Mouse (Mus musculus) forebrain, embryonic 11.5 days (tissue): ENCODE data around the gene Ly6g6d. TPM values are rescaled to one million over a fixed set of nuclear protein-coding genes. Genes with fewer than 3 reads are reported as not detected.

Experiments
- ATAC-seq: fragments of 200-750 bp; cut with Nextera tagmentation; replicated peaks from 2 replicates; pipeline ENCODE4 v1.8.0; 2017; ENCODE audit warnings: moderate TSS enrichment; ENCODE audit not compliant: low FRiP score
- DNase-seq: peaks from one replicate; pipeline ENCODE4 v3.0.0-alpha.2; 2017; ENCODE audit warnings: low spot score
- H3K27ac ChIP-seq: fragments of 300-500 bp; sonication (generic); 2 replicates; pipeline ENCODE4 v1.5.1; 2014; ENCODE audit warnings: low read depth, low read length
- H3K27me3 ChIP-seq: fragments of 300-500 bp; sonication (generic); 2 replicates; pipeline ENCODE4 v1.6.1; 2014; ENCODE audit warnings: mild to moderate bottlenecking, low read length, mixed read lengths; ENCODE audit not compliant: control insufficient read depth, insufficient read depth
- H3K36me3 ChIP-seq: fragments of 300-500 bp; sonication (generic); 2 replicates; pipeline ENCODE4 v1.6.1; 2014; ENCODE audit warnings: mild to moderate bottlenecking, low read length, moderate library complexity, mixed read lengths; ENCODE audit not compliant: control insufficient read depth, insufficient read depth
- H3K4me1 ChIP-seq: fragments of 300-500 bp; sonication (generic); replicated peaks from 2 replicates; pipeline ENCODE4 v1.6.1; 2014; ENCODE audit warnings: low read length, mixed read lengths; ENCODE audit not compliant: control insufficient read depth, insufficient read depth
- H3K4me2 ChIP-seq: fragments of 300-500 bp; sonication (generic); 2 replicates; pipeline ENCODE4 v1.6.1; 2014; ENCODE audit warnings: low read depth, mild to moderate bottlenecking, low read length, moderate library complexity, mixed read lengths; ENCODE audit not compliant: severe bottlenecking
- H3K4me3 ChIP-seq: fragments of 300-500 bp; sonication (generic); 2 replicates; pipeline ENCODE4 v1.5.1; 2014; ENCODE audit warnings: low read depth, low read length
- H3K9ac ChIP-seq: fragments of 300-500 bp; sonication (generic); 2 replicates; pipeline ENCODE4 v1.6.1; 2014; ENCODE audit warnings: low read length
- H3K9me3 ChIP-seq: fragments of 300-500 bp; sonication (generic); 2 replicates; pipeline ENCODE4 v1.6.1; 2016; ENCODE audit warnings: low read length, mixed read lengths; ENCODE audit not compliant: control insufficient read depth
- WGBS: fragments of 180-500 bp; shearing (Covaris S2); extraction: QIAGEN DNeasy Blood & Tissue Kit; methylation state at CpG from one replicate; pipeline ENCODE4 v1.1.7; 2014; 5-methylcytosine and 5-hydroxymethylcytosine counted together
- polyA plus RNA-seq: library from polyadenylated mRNA; unstranded; fragments of >200 nt; fragmentation: Nextera tagmentation; extraction: Ambion mirVana; gene quantifications from 2 replicates; pipeline ENCODE4 v1.2.1, GENCODE M21; 2014

The Ly6g6d gene
- polyA plus RNA-seq, 1 experiment from 2014 or later, result 1.8 TPM

DNA sequence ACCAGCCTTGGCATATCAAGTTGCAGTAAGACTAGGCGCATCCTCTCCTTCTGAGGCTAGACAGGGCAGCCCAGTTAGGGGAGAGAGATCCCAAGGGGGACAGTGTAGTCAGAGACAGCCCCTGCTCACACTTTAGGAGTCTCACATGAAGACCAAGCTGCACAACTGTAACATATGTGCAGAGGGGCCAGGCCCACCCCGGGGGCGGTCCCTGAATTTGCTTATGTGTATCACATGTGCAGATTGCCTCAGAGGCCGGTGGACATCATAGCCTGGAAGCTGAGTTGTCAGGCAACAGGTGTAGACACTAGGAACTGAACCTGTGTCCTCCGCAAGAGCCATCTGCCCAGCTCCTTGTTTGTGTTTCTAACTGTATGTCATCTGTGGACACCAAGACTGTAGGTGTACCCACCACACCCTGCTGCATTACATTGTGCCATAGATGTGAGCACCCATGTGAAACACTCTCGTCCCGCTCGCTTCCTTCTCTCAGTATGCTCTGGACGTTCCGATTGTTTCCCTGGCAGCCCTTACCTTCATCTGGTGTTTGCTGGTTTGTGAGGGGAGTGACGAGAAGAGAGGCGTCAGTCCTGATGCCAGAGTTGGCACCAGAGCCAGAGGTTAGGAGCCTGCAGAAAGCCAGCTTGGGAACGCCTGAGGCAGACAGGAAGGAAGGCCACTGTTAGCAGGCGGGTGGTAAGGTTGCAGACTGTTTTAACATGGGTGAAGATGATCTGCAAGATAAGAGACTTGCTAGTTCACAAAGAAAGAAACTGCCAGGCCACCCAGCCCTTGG, 14.7 kb upstream of the Ly6g6d start:
- ATAC-seq, result no peak
- H3K36me3 ChIP-seq, result no peaks in the 10 kb centered on the region; the same call in 1 of the 2 replicates
- H3K9me3 ChIP-seq, result no peaks in the 10 kb centered on the region
- no peak overlapping the region for H3K4me2 ChIP-seq
- peaks cover 6% of the 10 kb centered on the region; the same call in 1 of the 2 replicates for H3K4me1 ChIP-seq
- no peak for DNase-seq
- no peaks in the 10 kb centered on the region for H3K27me3 ChIP-seq
- H3K9ac ChIP-seq, result no peak overlapping the region
- WGBS, result 90% methylated on average over 14 of the region's 14 CpGs
- H3K4me3 ChIP-seq, result no peak overlapping the region
- H3K27ac ChIP-seq, result no peak overlapping the region

- 80% methylated on average over 8 of the region's 8 CpGs for WGBS
- peaks cover 6% of the 10 kb centered on the region; the same call in 1 of the 2 replicates for H3K4me1 ChIP-seq
- H3K9ac ChIP-seq, result peak overlapping the region; percentile 90
- H3K36me3 ChIP-seq, result no peaks in the 10 kb centered on the region; the same call in 1 of the 2 replicates
- H3K9me3 ChIP-seq, result no peaks in the 10 kb centered on the region
- peak overlapping the region; percentile 67 for H3K4me2 ChIP-seq
- H3K27ac ChIP-seq, result no peak overlapping the region
- ATAC-seq (no peak), DNase-seq (no peak)
- peak overlapping the region; percentile 60 for H3K4me3 ChIP-seq
- no peaks in the 10 kb centered on the region for H3K27me3 ChIP-seq
Measured at GRCm38 (mm10) chr17:35090166-35090932, 12.5 kb upstream of the Ly6g6d start.

DNA sequence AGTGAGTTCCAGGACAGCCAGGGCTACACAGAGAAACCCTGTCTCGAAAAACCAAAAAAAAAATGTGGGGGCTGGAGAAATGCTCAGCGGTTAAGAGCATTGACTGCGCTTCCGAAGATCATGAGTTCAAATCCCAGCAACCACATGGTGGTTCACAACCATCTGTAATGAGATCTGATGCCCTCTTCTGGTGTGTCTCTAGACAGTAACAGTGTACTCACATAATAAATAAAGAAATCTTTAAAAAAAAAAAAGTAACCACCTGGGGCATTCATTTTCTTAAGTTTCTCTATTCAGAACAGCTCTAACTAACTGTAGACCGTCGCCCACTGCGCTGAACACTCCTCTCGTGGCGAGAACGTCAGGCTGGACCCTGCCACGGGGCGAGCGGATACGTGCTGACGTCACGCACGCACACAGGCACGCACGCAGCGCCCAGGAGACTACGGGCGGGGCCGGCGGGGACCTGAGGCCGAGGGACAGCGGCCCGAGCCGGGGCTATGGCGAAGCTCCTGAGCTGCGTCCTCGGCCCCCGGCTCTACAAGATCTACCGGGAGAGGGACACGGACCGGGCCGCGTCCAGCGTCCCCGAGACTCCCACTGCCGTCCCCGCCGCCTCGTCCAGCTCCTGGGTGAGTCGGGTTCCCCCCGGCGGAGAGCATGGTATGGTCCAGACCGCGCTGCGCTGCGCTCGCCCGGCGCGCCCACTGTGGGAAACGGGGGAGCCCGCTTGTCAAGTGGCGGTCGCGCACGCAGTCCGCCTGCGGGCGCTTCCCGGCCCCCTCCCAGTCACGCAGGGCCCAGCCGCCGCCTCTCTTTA, 11.2 kb upstream of the Ly6g6d start, which contains the start of gene Abhd16a:
TSS of gene Abhd16a (plus strand) at position 439 of the 820 bp plus-strand sequence.
- Histone ChIP-seq H3K4me2 (peak within 1 kb of the TSS; percentile 67), H3K27me3 (no peaks in the 10 kb centered on the region), H3K27ac (peak within 1 kb of the TSS; percentile 93), H3K9me3 (no peaks in the 10 kb centered on the region), H3K9ac (peak within 1 kb of the TSS; percentile 90), H3K4me1 (peaks cover 6% of the 10 kb centered on the region; the same call in 1 of the 2 replicates), H3K36me3 (no peaks in the 10 kb centered on the region; the same call in 1 of the 2 replicates), H3K4me3 (peak within 1 kb of the TSS; percentile 60)
- 3% methylated on average over 63 of the region's 67 CpGs for WGBS
- peak; percentile 96 for DNase-seq
- ATAC-seq, result peak; percentile 98

- H3K4me1 ChIP-seq, result peaks cover 6% of the 10 kb centered on the region; the same call in 1 of the 2 replicates
- DNase-seq, result no peak
- no peak overlapping the region for H3K4me2 ChIP-seq
- H3K4me3 ChIP-seq, result no peak overlapping the region
- no peak overlapping the region for H3K27ac ChIP-seq
- H3K36me3 ChIP-seq, result no peaks in the 10 kb centered on the region; the same call in 1 of the 2 replicates
- no peaks in the 10 kb centered on the region for H3K27me3 ChIP-seq
- 48% methylated on average over 2 of the region's 2 CpGs for WGBS
- no peak overlapping the region for H3K9ac ChIP-seq
- no peak for ATAC-seq
- no peaks in the 10 kb centered on the region for H3K9me3 ChIP-seq
Measured at GRCm38 (mm10) chr17:35088151-35088550, 10.3 kb upstream of the Ly6g6d start.

- H3K4me2 ChIP-seq, result no peak within 1 kb of the TSS
Measured at GRCm38 (mm10) chr17:35085208-35085865, 7.5 kb upstream of the Ly6g6d start, which contains the start of gene Ly6g6f. TSS of gene Ly6g6f (minus strand) at chr17:35085610.

GRCm38 (mm10) chr17:35083929-35084497, 6.1 kb upstream of the Ly6g6d start:
- H3K36me3 ChIP-seq, result no peaks in the 10 kb centered on the region
- H3K9ac ChIP-seq, result no peak overlapping the region
- no peak overlapping the region for H3K27ac ChIP-seq
- H3K4me3 ChIP-seq, result no peak overlapping the region
- H3K4me1 ChIP-seq, result no peaks in the 10 kb centered on the region
- no peaks in the 10 kb centered on the region for H3K9me3 ChIP-seq
- WGBS, result 90% methylated on average over 3 of the region's 3 CpGs
- no peaks in the 10 kb centered on the region for H3K27me3 ChIP-seq
- DNase-seq (no peak), ATAC-seq (no peak)
- no peak overlapping the region for H3K4me2 ChIP-seq

More at GRCm38 (mm10) chr17:35085208-35085865, 7.5 kb upstream of the Ly6g6d start, which contains the start of gene Ly6g6f:
- no peak within 1 kb of the TSS for H3K9ac ChIP-seq
- no peak for DNase-seq
- H3K9me3 ChIP-seq, result no peaks in the 10 kb centered on the region
- no peak within 1 kb of the TSS for H3K27ac ChIP-seq
- no peaks in the 10 kb centered on the region for H3K27me3 ChIP-seq
- no peaks in the 10 kb centered on the region for H3K36me3 ChIP-seq
- WGBS, result 81% methylated on average over 7 of the region's 7 CpGs
- peaks cover 5% of the 10 kb centered on the region; the same call in 1 of the 2 replicates for H3K4me1 ChIP-seq
- ATAC-seq, result no peak
- no peak within 1 kb of the TSS for H3K4me3 ChIP-seq

DNA sequence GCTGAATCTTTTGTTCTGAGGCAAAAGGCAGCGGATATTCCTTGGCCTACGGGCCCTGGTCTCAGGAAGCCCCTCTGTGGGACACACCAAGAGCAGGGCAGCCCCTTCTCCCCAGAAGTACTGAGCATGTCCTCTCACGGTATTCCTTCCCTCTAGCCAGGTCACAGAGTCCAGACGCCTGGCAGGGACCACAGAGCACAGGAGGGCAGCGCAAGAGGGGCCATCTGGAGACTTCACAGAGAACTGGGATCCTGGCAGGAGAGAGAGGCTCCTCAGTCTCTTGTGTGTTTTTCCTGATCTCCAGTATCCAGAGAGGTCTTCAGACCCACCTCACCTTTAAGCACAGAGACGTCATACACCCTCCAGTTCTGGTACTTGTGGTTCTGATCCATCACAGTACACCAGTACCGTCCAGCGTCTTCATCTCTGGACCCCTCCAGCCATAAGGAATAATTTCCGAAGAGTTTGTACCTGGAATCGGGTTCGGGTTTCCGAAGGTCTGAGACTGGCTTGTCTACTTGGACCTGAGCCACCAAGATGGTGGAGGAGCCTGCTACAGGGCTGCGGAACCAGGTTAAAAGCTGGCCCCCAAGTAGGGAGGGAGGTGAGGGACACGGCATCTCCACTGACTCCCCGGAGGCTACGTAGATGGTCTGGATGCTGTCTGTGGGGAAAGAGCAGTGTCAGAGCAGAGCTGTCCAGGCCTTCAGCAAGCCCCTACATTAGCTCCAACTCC, 5.1 kb upstream of the Ly6g6d start:
- Histone ChIP-seq H3K4me1 (no peaks in the 10 kb centered on the region), H3K9me3 (no peaks in the 10 kb centered on the region), H3K4me3 (no peak overlapping the region), H3K27me3 (no peaks in the 10 kb centered on the region), H3K4me2 (no peak overlapping the region), H3K9ac (no peak overlapping the region), H3K36me3 (no peaks in the 10 kb centered on the region), H3K27ac (no peak overlapping the region)
- no peak for ATAC-seq
- DNase-seq, result no peak
- WGBS, result 86% methylated on average over 16 of the region's 16 CpGs
